Mouse (Mus musculus) stomach, embryonic 14.5 days (tissue): ENCODE measurements around the gene Gm43552. TPM values are rescaled to one million over a fixed set of nuclear protein-coding genes. Genes with fewer than 3 reads are reported as not detected.

Source experiments
- ATAC-seq: fragments of 200-750 bp; cut with Nextera tagmentation; 2 replicates; pipeline ENCODE4 v1.8.0; 2017; ENCODE audit warnings: low read depth, moderate TSS enrichment; ENCODE audit not compliant: insufficient number of reproducible peaks, insufficient read depth, low FRiP score
- H3K27ac ChIP-seq: fragments of 300-500 bp; sonication (generic); 2 replicates; pipeline ENCODE4 v1.5.1; 2014; ENCODE audit warnings: mild to moderate bottlenecking, low read length, moderate library complexity, mixed read lengths
- H3K27me3 ChIP-seq: fragments of 300-500 bp; sonication (generic); 2 replicates; pipeline ENCODE4 v1.6.1; 2014; ENCODE audit warnings: low read length, control low read depth, mixed read lengths; ENCODE audit not compliant: control insufficient read depth, insufficient read depth
- H3K36me3 ChIP-seq: fragments of 300-500 bp; sonication (generic); 2 replicates; pipeline ENCODE4 v1.6.1; 2014; ENCODE audit warnings: mild to moderate bottlenecking, control low read depth, low read length, moderate library complexity, mixed read lengths; ENCODE audit not compliant: control insufficient read depth, insufficient read depth
- H3K4me1 ChIP-seq: fragments of 300-500 bp; sonication (generic); 2 replicates; pipeline ENCODE4 v1.6.1; 2014; ENCODE audit warnings: low read length, control low read depth, mixed read lengths; ENCODE audit not compliant: control insufficient read depth, insufficient read depth
- H3K4me2 ChIP-seq: fragments of 300-500 bp; sonication (generic); replicated peaks from 2 replicates; pipeline ENCODE4 v1.6.1; 2014; ENCODE audit warnings: low read depth, low read length, control low read depth
- H3K4me3 ChIP-seq: fragments of 300-500 bp; sonication (generic); 2 replicates; pipeline ENCODE4 v1.5.1; 2014; ENCODE audit warnings: low read depth, low read length, control low read depth
- H3K9ac ChIP-seq: fragments of 300-500 bp; sonication (generic); replicated peaks from 2 replicates; pipeline ENCODE4 v1.6.1; 2014; ENCODE audit warnings: low read depth, mild to moderate bottlenecking, control low read depth, low read length, moderate library complexity, mixed read lengths
- H3K9me3 ChIP-seq: fragments of 300-500 bp; sonication (generic); 2 replicates; pipeline ENCODE4 v1.6.1; 2016; ENCODE audit warnings: low read depth, low read length, control low read depth; ENCODE audit not compliant: control insufficient read depth
- WGBS: fragments of 180-500 bp; shearing (Covaris S2); extraction: QIAGEN DNeasy Blood & Tissue Kit; methylation state at CpG from one replicate; pipeline ENCODE4 v1.1.7; 2014; 5-methylcytosine and 5-hydroxymethylcytosine counted together
- polyA plus RNA-seq: library from polyadenylated mRNA; unstranded; fragments of >200 nt; fragmentation: Nextera tagmentation; extraction: Ambion mirVana; gene quantifications from 2 replicates; pipeline ENCODE4 v1.2.1, GENCODE M21; 2014

Gm43552 gene
- polyA plus RNA-seq, 1 experiment from 2014 or later = not detected

DNA sequence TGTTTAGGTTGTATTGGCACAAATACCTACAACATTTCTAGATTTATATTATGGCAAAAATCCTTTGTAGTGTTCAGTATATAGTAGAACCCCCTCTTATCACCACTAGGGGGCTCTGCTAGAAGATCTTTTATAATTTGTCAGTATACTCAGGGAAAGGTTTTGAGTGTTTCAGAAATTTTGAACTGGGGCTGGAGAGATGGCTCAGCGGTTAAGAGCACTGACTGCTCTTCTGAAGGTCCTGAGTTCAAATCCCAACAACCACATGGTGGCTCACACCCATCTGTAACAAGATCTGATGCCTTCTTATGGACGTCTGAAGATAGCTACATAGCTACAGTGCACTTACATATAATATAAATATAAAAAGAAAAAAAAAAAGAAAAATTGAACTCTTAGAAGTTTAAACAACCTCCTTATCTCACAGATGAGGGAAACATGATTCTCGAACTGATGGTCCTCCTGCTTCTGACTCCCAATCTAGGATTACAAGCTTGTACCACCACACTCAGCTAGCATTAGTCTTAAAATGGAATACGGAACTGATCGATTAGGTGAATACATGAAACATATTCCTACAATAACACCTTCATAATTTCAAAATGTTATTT lies 42.9 kb upstream of the Gm43552 start:
- H3K27me3 ChIP-seq = no peaks in the 10 kb centered on the region
- 67% methylated on average over 5 of the region's 5 CpGs for WGBS
- H3K36me3 ChIP-seq = no peaks in the 10 kb centered on the region; the same call in 1 of the 2 replicates
- no peak for ATAC-seq
- H3K27ac ChIP-seq = no peak overlapping the region
- no peak overlapping the region for H3K9ac ChIP-seq
- H3K4me2 ChIP-seq = no peak overlapping the region
- no peaks in the 10 kb centered on the region for H3K9me3 ChIP-seq
- H3K4me3 ChIP-seq = no peak overlapping the region
- peaks cover 9% of the 10 kb centered on the region for H3K4me1 ChIP-seq

DNA sequence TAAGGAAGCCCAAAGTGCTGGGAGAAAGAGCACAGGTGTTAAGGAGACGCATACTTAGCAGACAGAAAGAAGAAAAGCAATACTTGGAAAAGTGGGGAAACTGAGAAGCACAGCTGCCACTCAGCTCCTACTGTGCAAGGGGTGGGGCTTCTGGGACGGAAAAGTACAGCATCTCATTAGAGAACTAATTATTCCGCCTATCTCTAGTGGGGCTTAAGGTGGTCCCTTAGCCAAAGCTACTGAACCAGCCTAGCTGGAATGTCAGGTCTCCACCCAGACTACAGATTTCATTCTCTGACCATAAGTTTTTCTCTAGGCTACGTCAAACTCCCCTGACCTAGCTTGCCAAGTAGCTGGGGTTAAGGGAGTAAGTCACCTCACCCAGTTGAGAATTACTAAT lies 41.9 kb upstream of the Gm43552 start:
- Histone ChIP-seq H3K9me3 (no peaks in the 10 kb centered on the region), H3K27ac (no peak overlapping the region), H3K4me2 (no peak overlapping the region), H3K36me3 (no peaks in the 10 kb centered on the region; the same call in 1 of the 2 replicates), H3K4me1 (peaks cover 9% of the 10 kb centered on the region), H3K9ac (no peak overlapping the region), H3K27me3 (no peaks in the 10 kb centered on the region), H3K4me3 (no peak overlapping the region)
- 69% methylated on average over 4 of the region's 4 CpGs for WGBS
- no peak for ATAC-seq

DNA sequence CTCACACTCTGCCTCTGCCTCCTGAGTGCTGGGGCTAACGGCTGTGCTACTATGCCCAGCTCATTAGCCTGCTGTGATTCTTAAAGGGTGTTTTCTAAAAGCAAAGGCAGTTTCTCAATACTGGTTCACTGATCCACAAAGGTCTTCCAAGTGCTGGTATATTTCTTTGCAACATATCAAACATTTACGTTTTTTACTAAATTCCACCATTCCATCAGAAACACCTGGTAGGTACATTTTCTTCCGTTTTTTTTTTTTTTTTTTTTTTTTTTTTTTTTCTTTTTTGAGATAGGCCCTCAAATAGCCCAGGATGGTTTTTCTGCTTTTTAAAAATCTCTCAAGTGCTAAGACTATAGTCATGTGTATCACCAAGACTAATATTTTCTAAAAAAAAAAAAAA lies 38.6 kb upstream of the Gm43552 start:
- 68% methylated on average over 3 of the region's 3 CpGs for WGBS
- ATAC-seq = no peak
- no peaks in the 10 kb centered on the region for H3K9me3 ChIP-seq

DNA sequence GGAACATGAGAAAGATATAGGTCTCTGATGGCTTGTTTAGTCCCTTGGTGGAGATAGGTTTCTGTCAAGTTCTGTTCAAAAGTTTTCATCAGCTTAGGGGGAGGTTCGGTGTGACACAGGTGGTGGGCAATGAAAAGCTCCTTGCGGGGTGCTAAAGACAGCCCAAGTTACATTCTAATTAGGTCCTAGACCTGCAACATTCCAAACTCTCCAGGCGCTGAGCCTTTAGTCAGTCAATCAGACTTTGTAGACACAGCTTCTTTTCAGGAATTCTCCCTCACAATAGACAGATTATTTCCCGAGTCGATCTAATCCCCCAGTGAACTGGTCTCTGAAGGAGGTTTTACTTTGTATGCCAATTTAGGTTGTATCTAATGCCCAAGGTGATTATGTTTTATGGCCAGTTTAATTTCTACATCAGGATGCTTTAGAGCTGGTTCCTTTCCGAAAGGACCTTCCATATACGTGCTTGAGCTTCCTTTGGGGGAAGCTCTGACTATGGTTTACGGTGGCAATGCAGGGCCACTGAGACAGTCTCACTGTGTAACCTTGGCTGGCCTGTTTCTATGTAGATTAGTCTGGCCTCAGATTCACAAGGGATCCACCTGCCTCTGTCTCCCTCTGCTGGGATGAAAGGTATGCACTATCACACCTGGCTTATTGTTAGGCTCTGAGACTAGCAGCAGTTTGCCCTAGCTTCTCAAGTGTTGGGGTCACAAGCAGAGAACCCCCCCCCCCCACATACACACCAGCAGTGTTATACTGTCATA lies 33.2 kb upstream of the Gm43552 start:
- H3K36me3 ChIP-seq = no peaks in the 10 kb centered on the region
- no peaks in the 10 kb centered on the region for H3K9me3 ChIP-seq
- H3K4me3 ChIP-seq = no peak overlapping the region
- H3K27ac ChIP-seq = no peak overlapping the region
- H3K4me1 ChIP-seq = no peaks in the 10 kb centered on the region
- ATAC-seq = no peak
- WGBS = 20% methylated on average over 8 of the region's 8 CpGs
- no peak overlapping the region for H3K9ac ChIP-seq
- H3K4me2 ChIP-seq = no peak overlapping the region
- H3K27me3 ChIP-seq = no peaks in the 10 kb centered on the region

More for the DNA sequence above, 38.6 kb upstream of the Gm43552 start:
- no peak overlapping the region for H3K4me2 ChIP-seq
- no peak overlapping the region for H3K4me3 ChIP-seq
- peaks cover 3% of the 10 kb centered on the region; the same call in 1 of the 2 replicates for H3K4me1 ChIP-seq
- no peak overlapping the region for H3K9ac ChIP-seq
- H3K27ac ChIP-seq = no peak overlapping the region
- H3K27me3 ChIP-seq = no peaks in the 10 kb centered on the region
- no peaks in the 10 kb centered on the region; the same call in 1 of the 2 replicates for H3K36me3 ChIP-seq

DNA sequence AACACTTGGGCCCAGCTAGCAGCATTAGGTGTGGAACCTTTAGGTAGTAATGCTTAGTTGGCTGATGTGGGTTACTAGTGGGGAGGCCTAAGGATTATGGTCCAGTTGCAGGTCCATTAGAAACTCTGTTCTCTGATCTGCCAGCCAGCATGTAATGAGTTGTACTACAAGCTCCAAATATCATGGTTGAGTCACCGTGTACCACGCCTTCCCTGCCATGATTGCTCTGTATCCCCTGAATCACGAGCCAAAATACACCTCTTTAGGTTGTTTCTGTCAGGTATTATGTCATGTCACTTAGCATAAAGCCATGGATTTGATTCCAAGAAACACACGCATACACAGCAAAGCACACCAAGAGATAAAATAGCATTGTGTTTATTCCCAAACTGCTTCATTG lies 32.2 kb upstream of the Gm43552 start:
- WGBS = 77% methylated on average over 4 of the region's 4 CpGs
- H3K27me3 ChIP-seq = no peaks in the 10 kb centered on the region
- no peaks in the 10 kb centered on the region for H3K9me3 ChIP-seq
- no peak overlapping the region for H3K9ac ChIP-seq
- H3K36me3 ChIP-seq = no peaks in the 10 kb centered on the region
- no peak overlapping the region for H3K27ac ChIP-seq
- no peak for ATAC-seq
- no peak overlapping the region for H3K4me3 ChIP-seq
- no peak overlapping the region for H3K4me2 ChIP-seq
- H3K4me1 ChIP-seq = no peaks in the 10 kb centered on the region

DNA sequence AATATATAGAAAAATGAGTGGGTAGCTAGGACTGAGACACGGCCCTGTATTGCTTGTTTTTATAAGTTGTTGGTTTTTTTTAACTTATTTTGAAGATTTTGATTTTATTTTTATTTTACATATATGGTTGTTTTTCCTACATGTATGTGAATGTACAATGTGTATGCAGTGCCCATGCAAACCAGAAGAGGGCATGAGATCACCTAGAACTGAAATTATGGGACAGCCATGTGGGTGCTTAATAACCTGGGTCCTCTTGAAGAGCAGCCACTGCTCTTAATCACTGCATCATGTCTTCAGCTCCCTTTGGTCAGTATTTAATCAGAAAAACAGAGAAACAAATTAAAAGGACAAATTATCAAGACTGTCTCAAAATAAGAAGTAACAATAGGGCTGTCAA lies 29.2 kb upstream of the Gm43552 start:
- H3K9me3 ChIP-seq = no peaks in the 10 kb centered on the region
- H3K4me2 ChIP-seq = no peak overlapping the region
- H3K27ac ChIP-seq = no peak overlapping the region
- H3K4me1 ChIP-seq = no peaks in the 10 kb centered on the region
- ATAC-seq = no peak
- H3K27me3 ChIP-seq = no peaks in the 10 kb centered on the region
- no peaks in the 10 kb centered on the region for H3K36me3 ChIP-seq
- WGBS = 88% methylated on average over 1 of the region's 1 CpGs
- H3K9ac ChIP-seq = no peak overlapping the region
- H3K4me3 ChIP-seq = no peak overlapping the region

DNA sequence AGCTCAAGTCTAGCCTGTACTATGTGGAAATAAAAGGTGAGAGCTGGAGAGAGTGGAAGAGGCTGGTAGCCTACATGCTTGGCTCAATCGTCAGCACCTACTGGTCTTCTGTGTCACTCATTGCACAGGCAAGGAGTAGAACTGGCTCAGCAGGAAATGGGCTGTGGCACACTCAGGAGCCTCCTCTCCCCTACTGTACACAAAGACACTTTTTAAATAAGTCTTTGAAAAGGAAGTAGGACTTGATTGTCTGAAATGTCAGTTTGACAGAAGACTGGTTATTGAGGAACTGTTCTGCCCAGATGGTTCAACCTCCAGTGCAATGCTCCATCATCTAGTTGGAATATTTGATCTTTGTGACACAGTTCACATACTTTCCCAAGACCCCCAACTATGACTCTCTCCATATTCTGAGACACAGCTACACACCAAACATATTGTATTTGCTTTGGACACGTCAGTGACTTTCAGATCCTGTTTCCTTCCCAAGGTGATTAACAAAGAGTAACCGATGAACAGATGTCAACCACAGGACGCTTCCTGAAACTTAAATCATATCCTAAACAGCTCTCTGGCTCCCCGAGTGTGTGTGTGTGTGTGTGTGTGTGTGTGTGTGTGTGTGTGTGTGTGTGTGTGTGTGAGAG lies 22.1 kb upstream of the Gm43552 start:
- Histone ChIP-seq H3K36me3 (no peaks in the 10 kb centered on the region), H3K4me2 (no peak overlapping the region), H3K9ac (no peak overlapping the region), H3K27me3 (no peaks in the 10 kb centered on the region), H3K27ac (peak overlapping the region; percentile 17; the same call in 1 of the 2 replicates), H3K4me3 (no peak overlapping the region), H3K9me3 (no peaks in the 10 kb centered on the region), H3K4me1 (no peaks in the 10 kb centered on the region)
- ATAC-seq = peak; percentile 86
- WGBS = 31% methylated on average over 5 of the region's 5 CpGs

DNA sequence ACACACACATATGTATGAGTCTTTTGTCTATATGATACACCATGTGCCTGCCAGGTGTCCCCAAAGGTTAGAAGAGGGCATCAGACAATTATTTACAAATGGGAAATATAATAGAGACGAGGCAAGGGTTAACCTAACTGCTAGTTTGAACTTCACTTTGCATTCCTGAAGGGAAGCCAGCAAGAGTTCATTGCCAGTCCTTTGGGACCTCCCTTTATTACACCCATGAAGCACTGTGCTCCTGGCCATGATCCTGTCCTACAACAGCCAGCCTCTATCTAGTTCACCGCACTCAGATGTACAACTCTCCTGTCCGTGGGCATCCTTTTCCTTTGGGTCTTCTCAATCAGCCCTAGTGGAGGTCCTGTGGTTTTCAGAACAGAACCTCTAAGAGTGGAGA lies 20.9 kb upstream of the Gm43552 start:
- H3K4me3 ChIP-seq = no peak overlapping the region
- H3K27ac ChIP-seq = no peak overlapping the region
- no peaks in the 10 kb centered on the region for H3K27me3 ChIP-seq
- no peaks in the 10 kb centered on the region for H3K9me3 ChIP-seq
- H3K9ac ChIP-seq = no peak overlapping the region
- no peaks in the 10 kb centered on the region for H3K4me1 ChIP-seq
- 78% methylated on average over 3 of the region's 3 CpGs for WGBS
- ATAC-seq = no peak
- no peaks in the 10 kb centered on the region for H3K36me3 ChIP-seq
- no peak overlapping the region for H3K4me2 ChIP-seq
